Mouse (Mus musculus) heart, embryonic 13.5 days (tissue): ENCODE measurements around the gene Padi1. TPM values are rescaled to one million over a fixed set of nuclear protein-coding genes. Genes with fewer than 3 reads are reported as not detected.

Source experiments
- ATAC-seq: fragments of 200-750 bp; cut with Nextera tagmentation; 2 replicates; pipeline ENCODE4 v1.8.0; 2017; ENCODE audit warnings: moderate TSS enrichment; ENCODE audit not compliant: insufficient number of reproducible peaks, low FRiP score, low TSS enrichment; ENCODE audit errors: extremely low read depth
- H3K27ac ChIP-seq: fragments of 300-500 bp; sonication (generic); replicated peaks from 2 replicates; pipeline ENCODE4 v1.5.1; 2015; ENCODE audit warnings: moderate library complexity, mild to moderate bottlenecking, inconsistent platforms
- H3K27me3 ChIP-seq: fragments of 300-500 bp; sonication (generic); replicated peaks from 2 replicates; pipeline ENCODE4 v1.6.1; 2015; ENCODE audit warnings: mild to moderate bottlenecking, inconsistent platforms
- H3K36me3 ChIP-seq: fragments of 300-500 bp; sonication (generic); 2 replicates; pipeline ENCODE4 v1.6.1; 2015; ENCODE audit warnings: mild to moderate bottlenecking, inconsistent platforms
- H3K4me1 ChIP-seq: fragments of 300-500 bp; sonication (generic); 2 replicates; pipeline ENCODE4 v1.6.1; 2015; ENCODE audit warnings: inconsistent platforms
- H3K4me2 ChIP-seq: fragments of 300-500 bp; sonication (generic); 2 replicates; pipeline ENCODE4 v1.6.1; 2015; ENCODE audit warnings: inconsistent platforms, mild to moderate bottlenecking, moderate library complexity
- H3K4me3 ChIP-seq: fragments of 300-500 bp; sonication (generic); 2 replicates; pipeline ENCODE4 v1.5.1; 2015; ENCODE audit warnings: moderate library complexity, mild to moderate bottlenecking, inconsistent platforms
- H3K9ac ChIP-seq: fragments of 300-500 bp; sonication (generic); 2 replicates; pipeline ENCODE4 v1.6.1; 2015; ENCODE audit warnings: inconsistent platforms, mild to moderate bottlenecking, moderate library complexity
- H3K9me3 ChIP-seq: fragments of 300-500 bp; sonication (generic); 2 replicates; pipeline ENCODE4 v1.6.1; 2016; ENCODE audit warnings: inconsistent platforms
- WGBS: fragments of 180-500 bp; shearing (Covaris S2); methylation state at CpG from one replicate; pipeline ENCODE4 v1.1.7; 2015; ENCODE audit warnings: mixed read lengths; 5-methylcytosine and 5-hydroxymethylcytosine counted together
- polyA plus RNA-seq: library from polyadenylated mRNA; unstranded; fragments of >200 nt; fragmentation: Nextera tagmentation; extraction: Ambion mirVana; gene quantifications from 2 replicates; pipeline ENCODE4 v1.2.1, GENCODE M21; 2015

The Padi1 gene
- polyA plus RNA-seq, 1 experiment from 2014 or later: 0.12 TPM

DNA sequence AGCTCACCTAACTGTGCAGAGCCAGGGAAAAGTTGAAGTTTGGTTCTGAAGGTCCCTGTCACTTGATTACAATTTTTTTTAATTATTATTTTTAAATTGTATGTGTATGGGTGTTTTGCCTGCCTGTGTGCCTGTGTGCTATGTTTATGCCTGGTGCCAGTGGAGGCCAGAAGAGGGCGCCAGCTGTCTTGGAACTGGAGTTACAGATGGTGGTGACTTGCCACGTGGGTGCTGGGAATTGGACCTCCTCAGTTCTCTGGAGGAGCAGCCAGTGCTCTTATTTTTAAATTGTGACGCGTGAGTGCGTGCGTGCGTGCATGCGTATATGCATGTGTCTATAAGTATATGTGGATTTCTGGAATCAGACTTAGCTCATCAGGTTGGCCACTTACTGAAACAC lies 28.2 kb downstream of the Padi1 start:
- Histone ChIP-seq H3K4me1 (peaks cover 41% of the 10 kb centered on the region), H3K4me2 (no peak overlapping the region), H3K27me3 (0 out of 2 replicates have a peak, but pooled peaks cover 2% of the 10 kb centered on the region), H3K9me3 (peaks cover 2% of the 10 kb centered on the region), H3K4me3 (no peak overlapping the region), H3K36me3 (no peaks in the 10 kb centered on the region), H3K27ac (no peak overlapping the region), H3K9ac (no peak overlapping the region)
- no peak for ATAC-seq
- WGBS: 91% methylated on average over 8 of the region's 8 CpGs

- Histone ChIP-seq H3K4me3 (no peak overlapping the region), H3K27me3 (0 out of 2 replicates have a peak, but pooled peaks cover 6% of the 10 kb centered on the region), H3K27ac (peak overlapping the region; percentile 65), H3K9me3 (no peaks in the 10 kb centered on the region; the same call in 1 of the 2 replicates), H3K4me1 (peaks cover 53% of the 10 kb centered on the region), H3K36me3 (no peaks in the 10 kb centered on the region), H3K4me2 (peak overlapping the region; percentile 11), H3K9ac (peak overlapping the region; percentile 37; the same call in 1 of the 2 replicates)
- 21% methylated on average over 10 of the region's 10 CpGs for WGBS
- no peak for ATAC-seq
Measured at GRCm38 (mm10) chr4:140815996-140816917, 29.3 kb downstream of the Padi1 start.

GRCm38 (mm10) chr4:140815496-140815895 lies 30.1 kb downstream of the Padi1 start:
- no peak overlapping the region for H3K4me3 ChIP-seq
- H3K36me3 ChIP-seq: no peaks in the 10 kb centered on the region
- 0 out of 2 replicates have a peak, but pooled peaks cover 8% of the 10 kb centered on the region for H3K27me3 ChIP-seq
- 48% methylated on average over 5 of the region's 5 CpGs for WGBS
- H3K27ac ChIP-seq: 0 out of 2 replicates have a peak overlapping the region, but pooled peaks have one; percentile 65
- no peaks in the 10 kb centered on the region; the same call in 1 of the 2 replicates for H3K9me3 ChIP-seq
- ATAC-seq: no peak
- no peak overlapping the region for H3K4me2 ChIP-seq
- no peak overlapping the region for H3K9ac ChIP-seq
- peaks cover 59% of the 10 kb centered on the region for H3K4me1 ChIP-seq

DNA sequence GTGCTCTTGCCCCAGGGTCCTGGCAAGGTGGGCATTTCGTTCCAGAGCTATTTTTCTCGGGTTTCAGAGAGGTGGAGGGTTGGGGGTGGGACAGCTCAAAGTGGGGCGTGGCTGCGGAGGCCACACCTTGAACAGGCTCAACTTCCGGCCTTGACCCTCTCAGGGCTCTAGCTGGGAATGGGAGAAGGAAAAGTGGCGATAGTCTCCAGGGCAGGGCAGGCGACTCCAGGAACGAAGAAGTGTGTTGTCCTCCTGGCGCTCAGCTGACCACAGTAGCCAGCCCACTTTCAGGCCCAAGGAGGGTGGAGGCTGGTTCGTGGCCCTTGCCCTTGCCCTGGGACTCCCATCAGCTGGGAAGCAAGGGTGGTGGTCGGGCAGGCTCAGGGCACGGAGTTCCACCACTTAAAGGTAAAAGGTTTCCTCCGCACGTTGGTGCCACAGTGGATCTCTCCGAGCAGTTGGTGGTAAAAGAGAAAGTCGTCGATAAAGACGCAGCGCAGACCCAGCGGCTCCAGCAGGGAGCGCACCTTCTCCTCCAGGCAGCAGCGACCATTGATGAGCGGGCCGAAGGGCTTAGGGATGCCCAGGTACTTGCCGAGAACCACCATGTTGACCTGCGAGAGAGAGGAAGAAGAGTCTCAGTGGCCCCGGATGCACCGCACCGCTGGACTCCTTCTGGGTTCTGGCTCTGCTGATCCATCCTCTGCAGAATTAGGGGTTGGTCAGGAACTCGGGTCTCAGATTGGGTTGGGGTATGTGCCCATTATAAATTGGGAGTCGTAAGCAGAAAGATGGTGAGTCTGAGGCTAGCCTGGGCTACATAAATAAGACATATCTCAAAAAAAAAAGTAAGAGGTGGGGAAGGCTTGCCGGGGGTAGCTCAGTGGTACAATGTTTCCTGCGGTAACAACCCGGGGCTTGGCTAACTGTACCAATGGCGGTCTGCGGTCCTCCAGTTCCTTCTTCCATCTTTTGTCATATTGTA lies 31.0 kb downstream of the Padi1 start:
- Histone ChIP-seq H3K36me3 (no peaks in the 10 kb centered on the region), H3K4me2 (peak overlapping the region; percentile 75), H3K9ac (peak overlapping the region; percentile 77), H3K4me3 (peak overlapping the region; percentile 52), H3K27ac (0 out of 2 replicates have a peak overlapping the region, but pooled peaks have one; percentile 70), H3K9me3 (no peaks in the 10 kb centered on the region; the same call in 1 of the 2 replicates), H3K27me3 (0 out of 2 replicates have a peak, but pooled peaks cover 12% of the 10 kb centered on the region), H3K4me1 (peaks cover 62% of the 10 kb centered on the region)
- no peak for ATAC-seq
- WGBS: 28% methylated on average over 36 of the region's 36 CpGs

DNA sequence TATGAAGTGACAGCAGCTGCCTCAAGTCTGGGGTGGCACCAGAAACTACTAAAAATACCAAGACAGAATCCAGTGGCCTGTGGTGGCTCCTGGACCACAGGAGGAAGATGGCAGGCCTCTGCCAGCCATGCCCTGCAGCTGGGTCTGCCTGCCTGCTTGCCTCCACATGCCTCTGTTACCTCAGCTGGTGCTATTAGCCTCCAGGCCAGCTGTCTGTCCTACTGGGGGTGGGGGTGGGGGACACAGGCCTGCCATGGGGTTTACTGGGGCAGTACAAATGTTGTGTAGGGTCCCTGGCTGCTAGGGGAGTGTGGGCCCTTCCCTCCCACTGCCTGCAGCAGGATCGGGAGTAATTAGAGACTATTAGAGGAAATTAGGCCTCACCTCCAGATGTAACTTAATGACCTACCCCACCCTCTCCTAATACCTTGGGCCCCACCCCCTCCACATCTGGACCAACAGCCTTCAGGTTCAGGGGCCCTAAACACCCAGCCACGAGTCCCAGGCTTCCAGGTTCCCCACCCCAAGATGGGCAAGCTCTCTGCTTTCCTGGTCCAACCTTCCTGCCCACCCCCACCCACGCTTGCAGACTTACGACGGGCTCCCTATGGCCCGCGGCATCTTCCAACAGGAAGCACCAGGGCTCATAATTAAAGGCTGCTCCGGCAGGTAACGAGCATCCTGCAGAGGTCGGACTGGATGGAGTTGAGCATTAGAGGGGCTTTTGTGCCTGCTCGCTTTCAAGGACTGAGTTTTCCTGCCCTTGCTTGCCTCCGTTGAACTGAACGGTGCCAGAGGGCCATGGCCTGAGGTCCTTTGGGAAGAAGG lies 32.0 kb downstream of the Padi1 start:
- H3K9me3 ChIP-seq: no peaks in the 10 kb centered on the region; the same call in 1 of the 2 replicates
- H3K9ac ChIP-seq: peak overlapping the region; percentile 77
- H3K4me1 ChIP-seq: peaks cover 72% of the 10 kb centered on the region
- H3K27ac ChIP-seq: peak overlapping the region; percentile 70
- no peaks in the 10 kb centered on the region for H3K36me3 ChIP-seq
- WGBS: 33% methylated on average over 13 of the region's 13 CpGs
- peak overlapping the region; percentile 75 for H3K4me2 ChIP-seq
- H3K4me3 ChIP-seq: peak overlapping the region; percentile 52
- 0 out of 2 replicates have a peak, but pooled peaks cover 12% of the 10 kb centered on the region for H3K27me3 ChIP-seq
- no peak for ATAC-seq

- no peak for ATAC-seq
- H3K4me2 ChIP-seq: peak overlapping the region; percentile 54
- H3K36me3 ChIP-seq: no peaks in the 10 kb centered on the region
- peak overlapping the region; percentile 70 for H3K27ac ChIP-seq
- no peak overlapping the region for H3K4me3 ChIP-seq
- no peaks in the 10 kb centered on the region; the same call in 1 of the 2 replicates for H3K9me3 ChIP-seq
- 0 out of 2 replicates have a peak overlapping the region, but pooled peaks have one; percentile 3 for H3K9ac ChIP-seq
- 5% methylated on average over 14 of the region's 14 CpGs for WGBS
- H3K27me3 ChIP-seq: 0 out of 2 replicates have a peak, but pooled peaks cover 17% of the 10 kb centered on the region
- H3K4me1 ChIP-seq: peaks cover 76% of the 10 kb centered on the region
Measured at GRCm38 (mm10) chr4:140812609-140813008, 33.0 kb downstream of the Padi1 start.

DNA sequence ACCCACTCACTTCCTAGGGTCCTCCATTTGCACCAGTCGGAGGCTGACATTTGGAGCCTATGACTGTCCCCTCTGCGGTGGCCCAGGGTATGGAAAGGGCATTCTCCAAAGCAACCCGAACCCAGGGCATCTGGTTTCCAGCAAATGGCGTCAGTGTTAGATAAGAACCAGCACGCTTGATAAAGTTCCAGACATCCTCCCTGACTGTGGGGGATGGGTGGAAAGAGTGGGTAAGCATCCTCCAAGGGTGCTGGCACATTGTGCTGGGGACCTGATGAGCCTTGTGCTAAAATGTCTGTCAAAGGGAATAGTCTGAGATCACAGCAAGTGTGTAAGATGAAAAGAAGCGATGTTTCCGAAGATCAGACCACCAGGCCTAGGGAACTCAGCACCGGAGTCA lies 33.4 kb downstream of the Padi1 start:
- no peak for ATAC-seq
- H3K9me3 ChIP-seq: no peaks in the 10 kb centered on the region
- no peak overlapping the region for H3K9ac ChIP-seq
- peak overlapping the region; percentile 70 for H3K27ac ChIP-seq
- H3K4me2 ChIP-seq: peak overlapping the region; percentile 54
- H3K27me3 ChIP-seq: 0 out of 2 replicates have a peak, but pooled peaks cover 17% of the 10 kb centered on the region
- no peaks in the 10 kb centered on the region for H3K36me3 ChIP-seq
- H3K4me1 ChIP-seq: peaks cover 76% of the 10 kb centered on the region
- no peak overlapping the region for H3K4me3 ChIP-seq
- 10% methylated on average over 8 of the region's 8 CpGs for WGBS

- Histone ChIP-seq H3K9me3 (no peaks in the 10 kb centered on the region), H3K4me1 (peaks cover 62% of the 10 kb centered on the region), H3K27ac (peak within 1 kb of the TSS; percentile 70; the same call in 1 of the 2 replicates)
Measured at GRCm38 (mm10) chr4:140810458-140811260, 34.9 kb downstream of the Padi1 start, which contains the start of gene Padi3. TSS of gene Padi3 (minus strand) at chr4:140810648.

GRCm38 (mm10) chr4:140809118-140809517 lies 36.5 kb downstream of the Padi1 start:
- H3K4me2 ChIP-seq: no peak overlapping the region
- H3K4me1 ChIP-seq: peaks cover 60% of the 10 kb centered on the region
- no peak overlapping the region for H3K27ac ChIP-seq
- ATAC-seq: no peak
- no peaks in the 10 kb centered on the region for H3K36me3 ChIP-seq
- H3K9me3 ChIP-seq: no peaks in the 10 kb centered on the region
- 0 out of 2 replicates have a peak, but pooled peaks cover 17% of the 10 kb centered on the region for H3K27me3 ChIP-seq
- H3K4me3 ChIP-seq: no peak overlapping the region
- WGBS: 18% methylated on average over 8 of the region's 8 CpGs
- no peak overlapping the region for H3K9ac ChIP-seq

More at GRCm38 (mm10) chr4:140810458-140811260, 34.9 kb downstream of the Padi1 start, which contains the start of gene Padi3:
- no peak for ATAC-seq
- H3K36me3 ChIP-seq: no peaks in the 10 kb centered on the region
- WGBS: 65% methylated on average over 15 of the region's 16 CpGs
- no peak within 1 kb of the TSS for H3K4me3 ChIP-seq
- H3K27me3 ChIP-seq: 0 out of 2 replicates have a peak, but pooled peaks cover 17% of the 10 kb centered on the region
- no peak within 1 kb of the TSS for H3K4me2 ChIP-seq
- no peak within 1 kb of the TSS for H3K9ac ChIP-seq
